Mouse (Mus musculus) left cerebral cortex, postnatal 36 days (tissue): ENCODE measurements around the gene Grm4. TPM values are rescaled to one million over a fixed set of nuclear protein-coding genes. Genes with fewer than 3 reads are reported as not detected.

Experiments
- DNase-seq, 2 experiments: peaks; one replicate each; pipeline ENCODE4 v3.0.0; 2021 to 2022; ENCODE audit warnings: low spot score in 2 of 2, mixed read lengths in 1 of 2
- intact Hi-C: fragments of 180-260 bp; cut with DNase I; formaldehyde crosslinking; loops from one replicate; pipeline ENCODE4 v1.15.1; 2025
- total RNA-seq, 2 experiments: library from RNA; stranded (reverse); gene quantifications; 2 replicates each; pipeline ENCODE4 v1.2.3; 2021

The Grm4 gene
- total RNA-seq = 10 to 100 TPM; 23.0 to 27.0 TPM

DNA sequence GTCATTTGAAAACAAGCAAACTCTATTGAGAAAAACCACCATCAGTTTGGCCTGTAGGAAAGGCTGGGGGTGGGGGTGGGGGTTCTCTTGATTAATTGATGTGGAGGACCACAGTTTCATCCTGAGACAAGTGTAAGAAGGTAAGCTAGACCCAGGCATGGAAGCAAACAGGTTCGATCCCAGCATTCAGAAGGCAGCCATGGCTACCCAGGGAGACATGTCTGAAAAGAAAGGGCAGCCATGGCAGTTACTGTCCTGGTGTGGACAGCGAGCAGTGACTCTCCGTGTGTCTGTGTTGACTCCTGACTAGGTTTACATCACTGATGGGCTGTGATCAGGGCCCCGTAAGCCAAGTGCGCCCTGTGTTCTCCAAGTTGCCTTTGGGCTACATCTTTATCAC is at the start of gene Grm4:
Grm4 (minus strand) TSS at position 101 of the 400 bp plus-strand sequence.
- DNase-seq = no peak
- intact Hi-C loops = loop anchor here (2.0 to 5.0 kb wide), 3 partner anchors 309 to 489 kb away; no protein-coding TSS in a partner anchor

DNA sequence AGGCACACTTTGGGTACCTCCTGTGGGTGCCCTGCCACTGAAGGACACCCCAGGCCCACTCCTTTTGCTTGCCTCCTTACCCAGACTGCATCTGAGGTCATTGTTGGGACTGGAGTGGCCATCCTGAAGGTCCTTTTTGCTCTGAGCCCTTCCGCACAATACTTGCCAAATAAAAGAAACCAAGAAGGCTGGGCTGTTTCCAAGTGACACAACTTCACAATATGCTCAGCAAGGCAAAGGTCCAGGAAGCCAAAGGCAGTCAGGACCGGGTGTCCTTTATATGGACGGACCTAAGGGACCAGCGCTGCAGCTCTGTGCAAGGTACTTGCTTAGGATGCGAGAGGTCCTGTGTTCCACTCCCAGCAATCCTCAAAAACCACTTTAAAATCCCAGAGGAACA is 47.0 kb upstream of the Grm4 start:
- intact Hi-C loops = no loop called here
- DNase-seq = no peak

DNA sequence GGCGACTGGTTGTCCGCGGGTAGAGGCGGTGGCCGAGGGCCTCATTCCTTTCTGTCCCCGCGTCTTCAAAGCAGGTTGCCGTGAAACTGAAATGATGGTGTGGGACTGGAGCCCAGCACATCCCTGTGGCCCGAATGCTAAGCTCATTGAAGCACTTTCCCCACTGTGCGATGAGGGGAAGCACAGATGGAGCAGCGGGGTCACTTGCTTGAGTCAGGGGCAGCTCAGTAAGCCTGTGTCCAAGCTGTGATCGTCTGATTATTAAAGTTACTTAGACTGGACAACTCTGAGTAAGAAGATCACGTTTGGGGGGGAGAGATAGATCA is 44.7 kb upstream of the Grm4 start:
- intact Hi-C loops = loop anchor here (2.0 kb wide), 2 partner anchors 57 to 69 kb away; partner anchors contain the start of genes Nudt3 and RPS10-NUDT3
- DNase-seq = no peak

DNA sequence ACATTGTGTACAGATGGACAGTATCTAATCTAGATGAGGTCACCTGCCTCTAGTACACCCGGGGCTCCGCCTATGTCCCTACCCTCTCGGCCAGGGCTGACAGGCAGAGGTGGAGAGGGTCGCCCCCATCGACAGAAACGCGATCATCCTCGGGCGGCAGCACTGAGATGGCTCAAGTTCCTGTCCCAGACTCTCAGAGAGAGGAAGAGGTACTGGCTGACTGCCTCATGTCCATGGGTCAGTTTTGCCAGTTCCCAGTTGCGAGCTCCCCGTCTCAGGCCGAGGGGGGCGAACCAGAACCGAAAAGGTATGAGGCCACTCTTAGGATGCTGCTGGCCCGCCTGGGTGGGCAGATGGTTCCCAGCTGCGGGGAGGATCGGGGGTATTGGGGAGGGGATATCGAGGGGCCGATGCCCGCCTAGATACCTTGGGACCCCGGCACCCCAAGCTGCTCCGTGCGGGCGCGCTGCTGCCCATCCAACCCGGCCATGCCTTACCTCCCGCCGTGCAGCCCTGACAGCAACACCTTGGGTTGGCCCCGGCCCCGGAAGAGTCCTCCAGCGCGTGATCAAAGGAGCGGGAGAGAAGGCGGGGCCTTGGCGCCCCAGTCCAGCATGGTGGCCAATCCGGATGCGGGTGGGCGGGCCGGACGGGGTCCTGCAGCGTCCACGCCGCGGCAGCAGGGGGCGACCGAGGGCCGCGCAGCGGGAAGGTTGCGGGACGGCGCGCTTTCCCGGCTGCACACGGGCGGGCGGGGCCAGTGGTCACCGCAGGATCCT is 44.1 kb upstream of the Grm4 start, which contains the start of gene AI413582:
AI413582 (minus strand) TSS at position 594 of the 779 bp plus-strand sequence.
- DNase-seq = peak; percentile 97 to 98
- intact Hi-C loops = loop anchor here (2.0 kb wide), 2 partner anchors 57 to 69 kb away; partner anchors contain the start of genes Nudt3 and RPS10-NUDT3

DNA sequence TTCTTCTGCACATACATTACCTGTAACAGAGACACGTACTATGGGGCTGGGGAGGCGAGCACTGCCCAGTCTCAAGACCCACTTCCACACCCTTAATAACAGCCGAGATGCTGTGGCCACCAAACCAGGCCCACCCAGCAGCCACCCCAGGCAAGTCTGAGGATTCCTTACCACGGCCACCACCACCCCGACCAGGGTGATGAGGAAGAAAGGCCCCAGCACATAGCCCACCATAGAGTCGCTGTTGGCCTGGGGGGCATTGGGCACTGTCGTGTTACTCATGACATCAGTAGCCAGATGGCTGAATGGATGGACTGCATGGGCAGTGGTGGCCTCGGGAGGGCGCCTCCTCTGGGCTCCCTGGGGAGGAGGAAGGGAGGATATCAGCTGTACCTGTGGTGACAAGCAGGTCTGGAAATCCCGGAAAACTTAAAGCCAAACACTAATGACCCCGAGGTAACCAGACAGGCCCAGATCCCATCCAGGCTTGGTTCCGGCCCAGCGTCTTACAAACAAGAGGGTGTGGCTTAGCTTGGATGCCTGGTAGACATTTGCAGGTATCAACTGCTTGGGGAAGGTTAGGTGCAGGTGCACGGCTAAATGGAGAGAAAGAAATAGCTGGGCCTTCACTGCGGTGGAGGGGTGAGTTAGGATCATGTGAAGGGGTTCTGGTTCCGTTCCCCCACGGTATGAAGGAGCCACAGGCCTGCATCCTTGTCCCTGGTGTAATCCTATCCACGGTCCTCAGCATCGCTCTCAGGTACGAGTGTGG is 43.4 kb upstream of the Grm4 start:
- intact Hi-C loops = loop anchor here (2.0 kb wide), 2 partner anchors 58 to 70 kb away; partner anchors contain the start of genes Nudt3 and RPS10-NUDT3
- DNase-seq = no peak

DNA sequence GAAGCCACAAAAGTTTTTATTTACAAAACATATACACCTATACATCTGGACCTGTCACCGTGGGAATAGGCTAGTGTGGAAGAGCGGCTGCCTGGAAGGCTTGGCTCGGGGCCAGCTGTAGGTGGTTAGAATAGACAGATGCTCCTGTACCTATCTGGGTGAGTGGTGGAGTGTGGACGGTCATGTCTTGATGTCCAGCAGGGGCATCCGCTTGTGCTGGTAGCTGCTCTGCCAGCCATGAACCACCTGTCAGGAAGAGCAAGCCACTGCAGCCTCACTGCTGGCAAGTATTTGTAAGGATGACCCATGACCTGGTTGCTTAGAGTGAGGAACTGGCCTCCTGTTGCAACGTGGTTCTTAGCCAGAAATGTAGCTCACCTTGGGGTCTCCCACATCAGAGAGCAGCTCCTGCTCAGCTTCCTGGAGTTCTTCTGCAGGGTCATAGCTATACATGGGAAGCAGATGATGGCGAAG is 42.6 kb upstream of the Grm4 start:
- DNase-seq = no peak
- intact Hi-C loops = loop anchor here (2.0 kb wide), 2 partner anchors 59 to 71 kb away; partner anchors contain the start of genes Nudt3 and RPS10-NUDT3

DNA sequence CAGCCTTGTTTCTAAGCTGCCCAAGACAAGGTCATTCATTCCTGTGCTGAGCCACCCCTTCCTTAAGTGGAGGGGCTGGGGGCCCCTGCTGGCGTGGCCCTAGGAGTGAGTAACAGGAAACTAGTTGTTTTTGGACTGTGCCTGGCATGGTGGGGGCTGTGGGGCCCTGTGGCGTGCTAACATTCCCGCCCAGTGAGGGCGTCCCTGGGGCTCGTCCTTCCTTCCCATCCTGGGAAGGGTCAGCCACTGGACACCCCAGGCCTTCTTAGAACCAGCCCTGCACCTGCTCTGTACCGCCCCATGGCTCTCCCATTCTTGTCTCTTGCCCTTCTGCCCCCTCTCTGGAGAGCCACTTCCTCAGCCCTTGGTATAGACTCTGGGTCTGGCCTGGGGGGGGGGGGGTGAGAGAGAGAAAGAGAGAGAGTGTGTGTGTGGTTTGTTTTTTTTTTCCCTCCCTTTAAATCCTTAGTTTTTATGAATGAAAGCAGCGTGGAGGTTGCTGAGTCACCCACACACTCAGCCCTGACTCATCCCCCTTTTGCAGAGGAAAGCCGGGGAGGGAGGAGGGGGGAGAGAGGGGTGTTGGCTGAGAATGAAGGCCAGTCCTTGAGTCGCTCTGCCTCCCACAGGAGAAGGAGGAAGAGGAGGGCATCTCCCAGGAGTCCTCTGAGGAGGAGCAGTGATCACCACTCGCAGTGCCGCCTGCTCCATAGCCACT is 40.8 kb upstream of the Grm4 start:
- intact Hi-C loops = no loop called here
- DNase-seq = peak; percentile 66 to 70

DNA sequence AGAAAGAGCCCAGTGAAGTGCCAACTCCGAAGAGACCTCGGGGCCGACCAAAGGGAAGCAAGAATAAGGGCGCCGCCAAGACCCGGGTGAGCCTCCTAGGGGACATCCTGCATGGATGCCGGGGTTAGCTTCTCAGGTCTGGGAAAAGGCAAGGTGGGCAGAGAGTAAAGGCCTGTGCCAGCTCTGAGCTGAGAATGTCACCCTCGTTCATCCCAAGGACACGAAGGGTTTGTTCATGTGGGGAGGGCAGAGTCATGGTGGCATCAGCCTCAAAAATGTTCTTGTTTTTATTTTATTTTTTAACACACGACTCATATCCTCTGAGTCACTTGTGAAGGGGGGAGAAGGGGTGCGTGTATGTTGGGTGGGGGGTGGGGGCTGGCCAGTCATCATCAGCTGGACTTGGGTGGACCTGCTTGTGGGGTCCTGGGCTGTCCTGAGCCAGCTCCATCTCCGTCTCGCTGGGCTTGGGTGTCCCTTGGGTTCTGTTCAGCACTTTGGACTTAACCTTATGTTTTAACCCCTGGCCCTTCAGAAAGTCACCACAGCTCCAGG is 39.8 kb upstream of the Grm4 start:
- no peak for DNase-seq
- intact Hi-C loops = no loop called here

DNA sequence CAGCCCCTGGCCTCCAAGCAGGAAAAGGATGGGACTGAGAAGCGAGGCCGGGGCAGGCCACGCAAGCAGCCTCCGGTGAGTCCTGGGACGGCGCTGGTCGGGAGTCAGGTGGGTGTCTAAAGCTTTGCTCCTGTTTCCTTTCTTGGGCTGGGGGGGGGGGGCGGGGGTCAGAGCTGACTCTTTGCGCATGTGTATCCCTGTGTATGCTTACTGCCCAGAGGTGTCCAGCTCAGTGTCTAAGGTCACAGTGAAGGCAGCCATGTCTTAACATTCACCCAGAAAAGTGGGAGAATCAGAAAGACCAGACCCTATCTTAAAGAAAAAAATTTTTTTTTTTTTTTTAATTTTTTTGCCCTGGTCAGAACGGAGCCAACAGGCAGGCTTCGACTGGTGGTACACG is 38.4 kb upstream of the Grm4 start:
- intact Hi-C loops = no loop called here

DNA sequence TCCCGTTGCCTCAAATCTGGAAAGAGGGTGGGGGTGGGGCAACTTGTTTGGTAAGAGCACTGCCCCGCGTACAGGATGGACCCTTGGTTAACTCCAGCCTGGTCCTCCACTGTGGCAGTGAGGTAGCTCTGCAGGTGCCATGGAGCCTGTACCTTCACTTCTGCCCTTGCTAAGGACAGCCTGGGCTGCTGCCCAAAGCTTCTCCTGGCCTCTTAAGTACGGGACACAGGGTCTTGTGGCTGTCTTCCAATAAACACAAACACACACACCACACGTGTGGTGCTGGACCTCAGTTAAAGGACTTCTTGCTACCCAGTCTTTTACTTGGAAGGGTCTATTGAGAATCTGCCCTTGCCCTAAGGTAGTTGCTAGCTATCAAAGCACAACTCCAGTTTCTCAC is 37.6 kb upstream of the Grm4 start:
- intact Hi-C loops = no loop called here
- DNase-seq = no peak

More for the DNA sequence above, 38.4 kb upstream of the Grm4 start:
- no peak for DNase-seq

DNA sequence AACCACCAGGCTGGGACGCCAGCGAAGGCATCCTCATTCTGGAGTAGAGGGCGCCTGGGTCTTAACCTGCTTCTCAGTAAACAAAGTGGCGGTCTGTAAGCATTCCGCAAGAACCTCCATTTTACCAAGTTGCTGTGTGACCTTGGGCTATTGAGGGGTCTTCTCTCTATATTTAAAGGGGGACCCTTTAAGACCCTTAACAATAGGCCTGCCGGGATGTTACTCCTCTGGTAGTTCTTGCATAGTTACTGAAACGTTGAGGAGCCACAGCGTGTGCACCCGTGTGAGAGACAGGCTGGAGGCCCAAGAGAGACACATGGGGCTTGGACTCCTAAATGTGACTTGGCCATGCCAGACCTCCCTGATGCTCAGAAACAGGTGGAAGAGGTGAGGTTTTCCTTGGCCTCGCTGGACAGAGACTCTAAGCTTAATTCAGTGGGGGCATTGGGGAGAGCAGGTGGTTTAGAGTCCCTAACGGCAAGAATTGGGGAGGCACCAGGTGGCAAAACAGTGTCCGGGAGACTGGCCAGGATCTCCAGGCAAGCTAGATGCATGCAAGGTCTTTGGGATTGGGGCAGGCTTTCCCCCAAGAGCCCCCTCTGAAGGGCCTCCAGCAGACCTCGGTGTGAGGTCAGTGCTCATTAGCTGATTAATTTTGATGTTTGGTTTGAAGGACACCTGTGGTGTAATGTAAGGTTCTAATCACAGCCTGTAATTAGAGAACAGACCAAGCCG is 36.9 kb upstream of the Grm4 start:
- intact Hi-C loops = no loop called here
- no peak for DNase-seq

DNA sequence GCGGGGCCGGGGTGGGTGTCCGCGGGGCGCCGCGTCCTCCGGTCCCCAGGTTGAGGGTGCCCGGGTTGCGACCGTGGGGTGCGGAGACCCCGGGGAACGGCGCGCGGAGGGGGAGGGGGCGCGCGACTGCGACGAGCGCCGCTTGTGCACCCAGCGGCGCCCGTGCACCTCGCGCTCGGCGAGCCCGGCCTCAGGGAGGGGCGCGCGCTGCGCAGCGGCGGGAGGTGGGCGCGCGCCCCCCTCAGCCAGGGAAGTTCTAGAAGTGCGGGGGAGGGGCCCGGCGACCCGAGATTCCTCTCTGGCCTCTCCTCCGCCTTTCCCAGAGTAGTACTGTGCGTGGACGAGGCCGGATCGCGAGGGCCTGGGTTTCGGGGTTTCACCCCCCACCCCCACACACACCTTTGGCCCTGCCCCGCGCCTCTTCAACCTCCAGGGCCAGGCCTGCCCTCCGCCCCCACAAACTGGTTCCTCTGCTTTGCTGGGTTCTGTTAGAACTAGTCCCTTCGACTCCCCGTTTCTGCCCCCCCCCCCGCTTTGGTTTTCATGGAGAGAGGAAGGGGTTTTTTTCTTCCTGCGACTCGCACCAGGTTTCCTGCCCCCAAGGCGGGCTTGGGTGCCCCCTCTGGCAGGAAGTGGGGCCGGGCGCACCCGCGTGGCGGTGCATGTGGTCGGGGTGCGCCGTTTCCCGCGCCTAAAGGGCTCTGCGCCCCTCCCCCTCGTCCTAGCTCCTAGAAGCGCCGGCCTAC is 36.2 kb upstream of the Grm4 start:
- intact Hi-C loops = no loop called here
- DNase-seq = no peak

DNA sequence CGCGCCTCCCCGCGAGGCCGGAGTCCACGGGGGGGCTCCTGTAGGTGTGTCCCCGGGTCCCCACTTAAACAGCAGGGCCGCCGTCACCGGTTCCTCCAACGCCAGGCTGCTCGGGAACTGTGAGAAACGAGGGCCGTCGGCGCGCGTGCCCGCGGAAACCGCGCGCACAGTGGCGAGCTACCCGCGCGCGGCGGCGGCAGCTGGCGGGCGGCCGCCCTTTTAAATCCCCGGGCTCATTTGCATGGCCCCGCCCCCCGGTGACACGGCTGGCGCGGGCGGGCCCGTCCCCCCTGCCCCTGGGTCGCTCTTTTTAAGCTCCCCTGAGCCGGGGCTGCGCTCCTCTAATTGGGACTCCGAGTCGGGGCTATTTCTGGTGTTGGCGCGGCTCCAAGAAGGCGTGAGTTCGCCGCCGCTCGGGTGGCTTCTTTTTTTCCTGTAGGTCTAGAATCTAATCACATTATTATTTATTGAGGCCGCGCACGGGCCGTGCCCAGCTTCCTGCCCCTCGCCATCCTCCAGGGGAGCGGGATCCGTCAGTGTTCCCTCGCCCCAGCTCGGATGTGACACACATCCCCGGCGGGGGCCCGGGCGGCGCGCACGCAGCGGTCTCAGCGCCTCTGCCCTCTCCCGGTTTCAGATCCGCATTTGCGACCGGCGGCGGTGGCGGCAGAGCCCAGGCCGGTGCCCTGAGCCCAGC is 35.3 kb upstream of the Grm4 start, which contains the start of gene Hmga1:
Hmga1 (plus strand) TSS at position 183 of the 697 bp plus-strand sequence.
- DNase-seq = peak; percentile 78 to 83
- intact Hi-C loops = no loop called here

DNA sequence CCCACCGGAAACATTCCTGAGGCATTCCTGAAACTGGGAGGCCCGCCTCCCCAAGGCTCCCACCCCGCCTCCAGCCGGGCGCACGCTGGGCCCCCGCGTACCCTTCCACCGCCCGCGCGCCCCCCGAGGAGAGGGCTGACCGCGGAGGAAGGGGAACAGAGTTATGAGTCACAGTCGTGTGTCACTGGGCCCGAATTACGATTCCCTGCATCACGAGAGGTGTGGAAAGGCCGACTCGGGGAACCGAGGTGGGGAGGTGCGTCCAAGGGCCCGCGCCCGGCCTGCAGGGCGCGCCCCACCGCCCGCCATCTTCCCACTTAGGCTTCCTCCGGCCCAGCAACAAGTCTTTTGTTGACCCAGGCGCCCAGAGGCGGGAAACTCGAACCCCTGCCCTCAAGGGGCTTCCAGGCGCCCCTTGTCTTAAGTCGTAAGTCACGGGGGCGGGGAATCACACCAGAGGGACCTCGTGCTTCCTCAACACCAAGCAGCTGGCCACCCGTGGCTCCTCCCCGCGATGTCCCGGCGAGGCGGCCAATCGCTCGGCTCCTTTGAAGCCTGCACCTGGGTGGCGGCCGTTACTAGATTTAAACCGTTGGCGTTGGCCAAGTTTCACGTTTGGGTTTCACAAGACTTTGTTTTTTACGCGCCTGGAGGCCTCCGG is 34.4 kb upstream of the Grm4 start:
- no peak for DNase-seq
- intact Hi-C loops = no loop called here

DNA sequence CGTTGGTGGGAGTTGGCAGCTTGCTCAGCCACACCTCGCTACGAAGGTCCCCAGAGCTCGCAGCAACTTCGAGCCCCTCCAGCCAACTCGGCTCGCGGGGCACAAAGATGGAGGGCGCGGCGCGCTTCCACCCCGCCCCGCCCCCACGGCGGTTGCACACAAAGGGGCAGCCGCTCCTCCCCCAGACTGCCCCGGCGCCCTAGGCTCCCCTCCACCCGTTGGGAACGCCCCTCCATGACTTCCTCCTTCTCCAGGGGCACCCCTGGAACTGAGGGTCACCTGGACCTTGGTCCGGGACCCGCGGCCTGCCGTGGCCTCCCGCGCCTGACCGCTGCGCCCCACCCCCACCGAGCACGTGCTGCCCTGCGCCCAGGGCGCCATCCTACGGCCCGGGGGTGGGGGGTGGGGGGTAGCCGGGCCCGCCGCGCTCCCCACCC is 33.9 kb upstream of the Grm4 start:
- DNase-seq = no peak
- intact Hi-C loops = no loop called here

DNA sequence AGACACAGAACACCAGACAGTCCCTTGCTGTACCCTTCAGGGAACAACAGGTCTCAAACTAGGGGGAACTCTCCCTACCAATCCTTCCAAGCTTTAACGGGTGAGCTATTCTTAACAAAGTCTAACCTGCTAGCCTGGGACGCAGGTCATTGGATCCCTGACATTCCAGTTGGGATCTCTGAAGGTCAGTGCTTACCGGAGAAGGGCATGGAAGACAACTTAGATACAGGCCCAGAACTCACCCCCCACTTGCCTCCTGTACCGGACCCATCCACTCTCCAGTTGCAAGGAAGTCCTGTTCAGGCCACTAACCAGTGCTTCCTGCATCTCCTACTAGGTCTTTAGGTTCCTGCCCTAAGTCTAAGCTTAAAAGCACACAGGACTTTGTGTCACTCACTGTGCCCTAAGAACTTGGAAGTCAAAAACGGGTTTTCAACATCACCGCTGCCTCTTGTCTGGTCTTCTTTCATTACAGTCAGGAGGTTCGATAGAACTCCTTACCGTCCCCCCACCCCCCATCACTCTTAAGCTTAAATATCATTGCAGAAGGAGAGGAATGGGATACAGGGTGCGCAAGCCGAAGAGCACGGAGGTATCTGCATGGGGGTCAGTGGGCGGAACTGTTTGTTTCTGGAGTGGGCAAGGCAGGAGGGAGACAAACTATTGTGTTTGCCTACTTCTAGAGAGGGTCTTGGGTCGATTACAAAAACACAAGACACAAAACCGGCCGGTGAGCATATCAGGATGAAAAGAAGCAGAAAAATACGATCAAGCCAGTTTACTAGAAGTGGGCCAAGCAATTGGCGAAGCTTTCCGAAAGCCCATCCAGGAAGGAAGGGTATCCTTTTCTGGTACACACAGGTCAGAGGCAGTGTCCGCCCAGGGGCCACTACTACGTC is 33.1 kb upstream of the Grm4 start:
- intact Hi-C loops = no loop called here
- no peak for DNase-seq
